Mouse (Mus musculus) MEL (cell line): ENCODE data around the gene Slc4a10. TPM values are rescaled to one million over a fixed set of nuclear protein-coding genes. Genes with fewer than 3 reads are reported as not detected.

Experiments
- DNase-seq: peaks from one replicate; pipeline ENCODE4 v3.0.0; 2011; ENCODE audit warnings: low read depth, low spot score
- H3K27ac ChIP-seq: 2 replicates; pipeline ENCODE4 v1.5.1; 2012; ENCODE audit warnings: low read depth, mild to moderate bottlenecking, control low read depth, low read length, moderate library complexity; ENCODE audit not compliant: control insufficient read depth
- H3K27me3 ChIP-seq, 2 experiments: fragments of 150-350 bp in 1 of 2; sonication (generic) in 1 of 2; 2 replicates each; pipeline ENCODE4 v1.6.1; 2012; ENCODE audit warnings: low read length in 2 of 2, mild to moderate bottlenecking in 2 of 2, improper control_type of control experiment in 1 of 2, moderate library complexity in 1 of 2; ENCODE audit not compliant: insufficient read depth in 2 of 2, control insufficient read depth in 1 of 2
- H3K36me3 ChIP-seq, 2 experiments: 2 replicates each; pipeline ENCODE4 v1.6.1; 2012 to 2014; ENCODE audit warnings: low read length in 2 of 2, improper control_type of control experiment in 1 of 2, inconsistent platforms in 1 of 2, mild to moderate bottlenecking in 1 of 2; ENCODE audit not compliant: insufficient read depth in 2 of 2, control insufficient read depth in 1 of 2
- H3K4me1 ChIP-seq, 2 experiments: fragments of 150-350 bp in 1 of 2; sonication (generic) in 1 of 2; 2 replicates each; pipeline ENCODE4 v1.6.1; 2012; ENCODE audit warnings: low read length in 2 of 2, improper control_type of control experiment in 1 of 2, mild to moderate bottlenecking in 1 of 2; ENCODE audit not compliant: insufficient read depth in 2 of 2, control insufficient read depth in 1 of 2
- H3K4me3 ChIP-seq, 2 experiments: fragments of 150-350 bp in 1 of 2; sonication (generic) in 1 of 2; 2 replicates each; pipeline ENCODE4 v1.5.1; 2012; ENCODE audit warnings: low read depth in 2 of 2, low read length in 2 of 2, mild to moderate bottlenecking in 2 of 2, moderate library complexity in 2 of 2, control low read depth in 1 of 2, improper control_type of control experiment in 1 of 2; ENCODE audit not compliant: control insufficient read depth in 1 of 2, insufficient read depth in 1 of 2
- H3K79me2 ChIP-seq: 2 replicates; pipeline ENCODE4 v1.6.1; 2012; ENCODE audit warnings: mild to moderate bottlenecking, low read length, moderate library complexity; ENCODE audit not compliant: control insufficient read depth, poor library complexity, insufficient read depth
- H3K9ac ChIP-seq: 2 replicates; pipeline ENCODE4 v1.6.1; 2012; ENCODE audit warnings: low read depth, mild to moderate bottlenecking, control low read depth, low read length, moderate library complexity; ENCODE audit not compliant: control insufficient read depth, poor library complexity, severe bottlenecking
- H3K9me3 ChIP-seq: fragments of 150-350 bp; sonication (generic); replicated peaks from 2 replicates; pipeline ENCODE4 v1.6.1; 2012; ENCODE audit warnings: mild to moderate bottlenecking, low read length, improper control_type of control experiment, moderate library complexity; ENCODE audit not compliant: insufficient read depth
- BHLHE40 ChIP-seq: IDR thresholded peaks from 2 replicates; pipeline ENCODE4 v1.6.1; 2012; ENCODE audit warnings: low read depth, mild to moderate bottlenecking, inconsistent platforms, low read length, improper control_type of control experiment, borderline replicate concordance
- CHD1 ChIP-seq: IDR thresholded peaks from 2 replicates; pipeline ENCODE4 v1.6.1; 2012; ENCODE audit warnings: low read depth, mild to moderate bottlenecking, inconsistent platforms, low read length, improper control_type of control experiment
- CHD2 ChIP-seq: IDR thresholded peaks from 2 replicates; pipeline ENCODE4 v1.6.1; 2011; ENCODE audit warnings: low read length, improper control_type of control experiment
- CTCF ChIP-seq, 3 experiments: IDR thresholded peaks in 2 of 3; conservative IDR thresholded peaks in 1 of 3; 2 replicates each; pipeline ENCODE4 v1.5.1; 2011 to 2012; ENCODE audit warnings: low read length in 3 of 3, low read depth in 2 of 3, mild to moderate bottlenecking in 2 of 3, improper control_type of control experiment in 1 of 3, inconsistent platforms in 1 of 3, mixed read lengths in 1 of 3, moderate library complexity in 1 of 3; ENCODE audit not compliant: control insufficient read depth in 1 of 3, insufficient read depth in 1 of 3, poor library complexity in 1 of 3, severe bottlenecking in 1 of 3
- E2F4 ChIP-seq: IDR thresholded peaks from 2 replicates; pipeline ENCODE4 v1.6.1; 2011; ENCODE audit warnings: low read depth, low read length, improper control_type of control experiment, borderline replicate concordance
- ELF1 ChIP-seq: IDR thresholded peaks from 2 replicates; pipeline ENCODE4 v1.6.1; 2014; ENCODE audit warnings: low read depth, mild to moderate bottlenecking, inconsistent platforms, low read length, improper control_type of control experiment, moderate library complexity
- EP300 ChIP-seq, 2 experiments: IDR thresholded peaks; 2 replicates each; pipeline ENCODE4 v1.6.1; 2011; ENCODE audit warnings: improper control_type of control experiment in 2 of 2, low read length in 2 of 2, low read depth in 1 of 2, mild to moderate bottlenecking in 1 of 2
- ETS1 ChIP-seq: IDR thresholded peaks from 2 replicates; pipeline ENCODE4 v1.6.1; 2012; ENCODE audit warnings: low read depth, mild to moderate bottlenecking, inconsistent platforms, low read length, improper control_type of control experiment, moderate library complexity
- GATA1 ChIP-seq: IDR thresholded peaks from 2 replicates; pipeline ENCODE4 v1.6.1; 2011; ENCODE audit warnings: low read depth, low read length, improper control_type of control experiment
- HCFC1 ChIP-seq: IDR thresholded peaks from 2 replicates; pipeline ENCODE4 v1.6.1; 2012; ENCODE audit warnings: low read depth, mild to moderate bottlenecking, inconsistent platforms, low read length, improper control_type of control experiment, moderate library complexity
- JUND ChIP-seq: IDR thresholded peaks from 2 replicates; pipeline ENCODE4 v1.6.1; 2011; ENCODE audit warnings: low read depth, mild to moderate bottlenecking, improper control_type of control experiment, low read length
- KAT2A ChIP-seq: conservative IDR thresholded peaks from 2 replicates; pipeline ENCODE4 v1.6.1; 2012; ENCODE audit warnings: low read depth, low read length, improper control_type of control experiment, inconsistent platforms
- MAFK ChIP-seq: IDR thresholded peaks from 2 replicates; pipeline ENCODE4 v1.6.1; 2011; ENCODE audit warnings: low read depth, mild to moderate bottlenecking, low read length, improper control_type of control experiment, borderline replicate concordance
- MAX ChIP-seq: IDR thresholded peaks from 2 replicates; pipeline ENCODE4 v1.6.1; 2011; ENCODE audit warnings: low read length, improper control_type of control experiment
- MAZ ChIP-seq: IDR thresholded peaks from 2 replicates; pipeline ENCODE4 v1.6.1; 2012; ENCODE audit warnings: low read depth, mild to moderate bottlenecking, inconsistent platforms, low read length, improper control_type of control experiment
- MEF2A ChIP-seq: IDR thresholded peaks from 2 replicates; pipeline ENCODE4 v1.6.1; 2014; ENCODE audit warnings: low read depth, mild to moderate bottlenecking, inconsistent platforms, low read length, improper control_type of control experiment; ENCODE audit not compliant: poor library complexity, insufficient replicate concordance, severe bottlenecking; ENCODE audit errors: extremely low read depth
- MXI1 ChIP-seq: IDR thresholded peaks from 2 replicates; pipeline ENCODE4 v1.6.1; 2011; ENCODE audit warnings: mild to moderate bottlenecking, low read depth, low read length, improper control_type of control experiment
- MYB ChIP-seq: IDR thresholded peaks from 2 replicates; pipeline ENCODE4 v1.6.1; 2011; ENCODE audit warnings: mild to moderate bottlenecking, low read depth, low read length, improper control_type of control experiment
- MYC ChIP-seq: IDR thresholded peaks from 2 replicates; pipeline ENCODE4 v1.6.1; 2011; ENCODE audit warnings: low read depth, mild to moderate bottlenecking, low read length, improper control_type of control experiment, moderate library complexity
- NELFE ChIP-seq: IDR thresholded peaks from 2 replicates; pipeline ENCODE4 v1.6.1; 2011; ENCODE audit warnings: low read depth, low read length, improper control_type of control experiment
- NRF1 ChIP-seq: IDR thresholded peaks from 2 replicates; pipeline ENCODE4 v1.6.1; 2014; ENCODE audit warnings: low read depth, mild to moderate bottlenecking, inconsistent platforms, low read length, improper control_type of control experiment, moderate library complexity; ENCODE audit not compliant: poor library complexity, insufficient read depth, severe bottlenecking
- POLR2A ChIP-seq, 2 experiments: IDR thresholded peaks; 2 replicates each; pipeline ENCODE4 v1.6.1; 2011 to 2012; ENCODE audit warnings: low read length in 2 of 2, mild to moderate bottlenecking in 2 of 2, control low read depth in 1 of 2, improper control_type of control experiment in 1 of 2, low read depth in 1 of 2, moderate library complexity in 1 of 2; ENCODE audit not compliant: control insufficient read depth in 1 of 2, insufficient read depth in 1 of 2, poor library complexity in 1 of 2
- POLR2AphosphoS2 ChIP-seq: IDR thresholded peaks from 2 replicates; pipeline ENCODE4 v1.6.1; 2011; ENCODE audit warnings: low read length, improper control_type of control experiment
- POLR2AphosphoS5 ChIP-seq: IDR thresholded peaks from 2 replicates; pipeline ENCODE4 v1.6.1; 2012; ENCODE audit warnings: low read depth, borderline replicate concordance, mild to moderate bottlenecking, inconsistent platforms, low read length, moderate library complexity, mixed read lengths
- RAD21 ChIP-seq: IDR thresholded peaks from 2 replicates; pipeline ENCODE4 v1.6.1; 2011; ENCODE audit warnings: mild to moderate bottlenecking, low read depth, low read length, improper control_type of control experiment
- RCOR1 ChIP-seq: IDR thresholded peaks from 2 replicates; pipeline ENCODE4 v1.6.1; 2012; ENCODE audit warnings: low read depth, mild to moderate bottlenecking, inconsistent platforms, low read length, improper control_type of control experiment
- SIN3A ChIP-seq: IDR thresholded peaks from 2 replicates; pipeline ENCODE4 v1.6.1; 2012; ENCODE audit warnings: low read length, improper control_type of control experiment, inconsistent platforms
- SMC3 ChIP-seq: IDR thresholded peaks from 2 replicates; pipeline ENCODE4 v1.6.1; 2011; ENCODE audit warnings: low read depth, low read length, improper control_type of control experiment
- TAL1 ChIP-seq: IDR thresholded peaks from 2 replicates; pipeline ENCODE4 v1.6.1; 2012; ENCODE audit warnings: mild to moderate bottlenecking, inconsistent platforms, low read length, moderate library complexity, mixed read lengths
- TBP ChIP-seq: IDR thresholded peaks from 2 replicates; pipeline ENCODE4 v1.8.0; 2011; ENCODE audit warnings: low read depth, low read length, improper control_type of control experiment
- TCF12 ChIP-seq: IDR thresholded peaks from 2 replicates; pipeline ENCODE4 v1.6.1; 2014; ENCODE audit warnings: low read depth, mild to moderate bottlenecking, inconsistent platforms, low read length, improper control_type of control experiment, moderate library complexity
- UBTF ChIP-seq: IDR thresholded peaks from 2 replicates; pipeline ENCODE4 v1.6.1; 2012; ENCODE audit warnings: low read depth, mild to moderate bottlenecking, inconsistent platforms, low read length, improper control_type of control experiment, moderate library complexity, borderline replicate concordance; ENCODE audit not compliant: insufficient read depth
- USF1 ChIP-seq: IDR thresholded peaks from 2 replicates; pipeline ENCODE4 v1.6.1; 2014; ENCODE audit warnings: low read depth, mild to moderate bottlenecking, inconsistent platforms, low read length, improper control_type of control experiment, moderate library complexity
- USF2 ChIP-seq, 2 experiments: IDR thresholded peaks; 2 replicates each; pipeline ENCODE4 v1.6.1; 2011 to 2012; ENCODE audit warnings: improper control_type of control experiment in 2 of 2, low read length in 2 of 2, borderline replicate concordance in 1 of 2, inconsistent platforms in 1 of 2, low read depth in 1 of 2, mild to moderate bottlenecking in 1 of 2; ENCODE audit not compliant: insufficient read depth in 1 of 2
- ZC3H11A ChIP-seq: IDR thresholded peaks from 2 replicates; pipeline ENCODE4 v1.6.1; 2012; ENCODE audit warnings: low read depth, mild to moderate bottlenecking, inconsistent platforms, low read length, improper control_type of control experiment
- ZKSCAN1 ChIP-seq: IDR thresholded peaks from 2 replicates; pipeline ENCODE4 v1.6.1; 2012; ENCODE audit warnings: low read depth, mild to moderate bottlenecking, inconsistent platforms, low read length, improper control_type of control experiment, moderate library complexity
- ZMIZ1 ChIP-seq: IDR thresholded peaks from 2 replicates; pipeline ENCODE4 v1.6.1; 2012; ENCODE audit warnings: low read depth, mild to moderate bottlenecking, inconsistent platforms, low read length, improper control_type of control experiment, moderate library complexity
- ZNF384 ChIP-seq: IDR thresholded peaks from 2 replicates; pipeline ENCODE4 v1.6.1; 2012; ENCODE audit warnings: low read depth, mild to moderate bottlenecking, inconsistent platforms, low read length, improper control_type of control experiment
- polyA plus RNA-seq, 2 experiments: library from polyadenylated mRNA; stranded (reverse) in 1 of 2; unstranded in 1 of 2; fragments of >175 nt in 1 of 2; fragments of >200 nt in 1 of 2; gene quantifications; 2 replicates each; pipeline versions ENCODE4 v1.2.1 to v1.2.4; 2012; ENCODE audit warnings: low replicate concordance in 2 of 2, low read depth in 1 of 2; ENCODE audit not compliant: insufficient read length in 2 of 2, insufficient read depth in 1 of 2, missing spikeins in 1 of 2
- total RNA-seq: library from RNA; depleted of rRNA; stranded (reverse); fragments of 300-350 nt; gene quantifications from 2 replicates; pipeline ENCODE4 v1.2.3, GENCODE M21; 2012

Slc4a10 gene
- total and polyA plus RNA-seq, 3 experiments, result 0.08 TPM; not detected in 2

- Histone ChIP-seq H3K27ac (no peak overlapping the region), H3K27me3 (no peaks in the 10 kb centered on the region), H3K4me3 (peak overlapping the region in 1 of 2 experiments; percentile 31; a peak in 2 of 4 replicates), H3K79me2 (no peaks in the 10 kb centered on the region), H3K36me3 (peaks cover 0 to 12% of the 10 kb centered on the region in 2 experiments; a peak in 2 of 4 replicates), H3K4me1 (peaks cover 5 to 6% of the 10 kb centered on the region in 2 experiments; a peak in 3 of 4 replicates), H3K9me3 (no peaks in the 10 kb centered on the region), H3K9ac (no peak overlapping the region)
- DNase-seq, result peak; percentile 52
- TF ChIP-seq TAL1 (no peak), ELF1 (no peak), TBP (no peak), RAD21 (no peak), POLR2A (IDR thresholded peaks at IDR 0.05; ENCODE audit: control insufficient read depth in 1 of 2, insufficient read depth in 1 of 2, low read depth in 1 of 2, low read length in 2 of 2, poor library complexity in 1 of 2) (no peak), KAT2A (no peak), SIN3A (peak; percentile 46; the same call in 1 of the 2 replicates), CTCF (IDR thresholded peaks at IDR 0.05 in 2 of 3, conservative IDR thresholded peaks at IDR 0.05 in 1 of 3; ENCODE audit: control insufficient read depth in 1 of 3, insufficient read depth in 1 of 3, low read depth in 2 of 3, low read length in 3 of 3, poor library complexity in 1 of 3, severe bottlenecking in 1 of 3) (no peak; a peak in 1 of 6 replicates), MEF2A (no peak), RCOR1 (peak; percentile 39; the same call in 1 of the 2 replicates), E2F4 (no peak), ZC3H11A (no peak), MYB (peak; percentile 81), ETS1 (0 out of 2 replicates have a peak, but pooled peaks have one; percentile 42), POLR2AphosphoS2 (no peak), BHLHE40 (no peak), ZNF384 (0 out of 2 replicates have a peak, but pooled peaks have one; percentile 33), JUND (no peak), USF2 (IDR thresholded peaks at IDR 0.05; ENCODE audit: borderline replicate concordance in 1 of 2, insufficient read depth in 1 of 2, low read depth in 1 of 2, low read length in 2 of 2) (no peak), MAZ (no peak), GATA1 (no peak), CHD1 (no peak), ZKSCAN1 (no peak), POLR2AphosphoS5 (no peak), MXI1 (no peak), ZMIZ1 (no peak), EP300 (IDR thresholded peaks at IDR 0.05; ENCODE audit: low read depth in 1 of 2, low read length in 2 of 2) (peak; percentile 68 to 85), USF1 (no peak), NRF1 (no peak), HCFC1 (no peak), SMC3 (0 out of 2 replicates have a peak, but pooled peaks have one; percentile 19), MYC (no peak), MAFK (no peak), MAX (no peak), NELFE (no peak), UBTF (no peak), TCF12 (peak; percentile 71; the same call in 1 of the 2 replicates), CHD2 (no peak)
Measured at GRCm38 (mm10) chr2:62285026-62285425, 238.8 kb downstream of the Slc4a10 start.
